Mouse (Mus musculus): ENCODE results near the gene Sh3bp2.

The Sh3bp2 gene

DNA sequence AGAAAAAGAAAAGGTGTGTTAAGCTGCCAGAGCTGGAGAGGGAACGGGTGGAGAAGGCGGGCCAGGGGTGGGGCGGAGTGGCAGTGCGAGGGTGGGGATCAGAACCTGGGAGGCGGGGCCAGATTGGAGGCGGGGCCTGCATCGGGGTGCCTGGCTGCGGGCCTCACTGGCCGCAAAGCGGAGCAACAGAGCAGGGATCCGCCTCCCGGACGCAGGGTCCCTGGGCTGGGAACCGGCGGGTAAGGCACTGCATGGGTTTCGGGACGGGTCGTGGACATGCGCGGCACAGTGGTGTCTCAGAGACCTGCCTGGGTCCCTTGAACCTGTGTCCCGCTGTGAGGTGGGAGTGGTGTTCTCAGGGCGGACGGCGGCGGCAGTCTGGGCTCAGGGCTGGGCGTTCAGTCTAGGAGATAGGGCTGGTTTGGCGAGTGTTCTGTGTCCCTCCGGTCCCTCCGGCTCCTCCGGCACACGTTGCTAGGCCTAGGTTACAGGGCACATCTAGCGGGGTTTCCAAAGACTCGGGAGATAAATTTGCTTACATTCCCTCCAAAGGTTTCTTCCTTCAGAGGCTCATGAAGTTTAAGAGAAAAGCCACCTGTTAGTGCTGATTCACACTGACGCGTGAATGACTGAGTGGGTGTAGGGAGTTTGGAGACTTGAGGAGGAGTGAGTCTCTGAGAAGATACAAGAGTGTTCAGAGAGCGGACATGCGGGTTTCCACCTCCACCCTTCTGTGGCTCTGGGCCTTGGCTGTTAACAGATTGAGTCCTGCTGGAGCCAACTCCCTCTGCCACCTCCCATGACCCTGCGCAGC is at the start of gene Sh3bp2:
Gene Sh3bp2, plus strand, starts transcription at position 176 of the 814 bp plus-strand sequence.
- DNase-seq (ENCODE audit: low read depth, low spot score): peak; percentile 59

DNA sequence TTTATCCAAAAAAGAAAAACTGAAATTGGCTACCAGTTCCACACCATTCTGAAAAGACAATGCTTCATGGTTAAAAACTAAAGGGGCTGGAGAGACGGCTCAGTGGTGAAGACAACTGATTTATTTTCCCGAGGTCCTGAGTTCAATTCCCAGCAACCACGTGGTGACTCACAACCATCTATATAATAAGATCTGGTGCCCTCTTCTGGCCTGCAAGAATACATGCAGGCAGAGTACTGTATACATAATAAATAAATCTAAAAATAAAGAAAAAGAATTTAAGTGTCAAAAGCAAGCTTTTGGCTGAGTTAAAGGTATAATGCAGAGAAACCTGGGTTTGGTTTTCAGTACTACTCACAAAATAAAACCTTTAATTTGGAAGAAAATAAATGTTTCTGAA is 44.7 kb upstream of the Sh3bp2 start:
- DNase-seq (ENCODE audit: low read depth, low spot score): no peak

DNA sequence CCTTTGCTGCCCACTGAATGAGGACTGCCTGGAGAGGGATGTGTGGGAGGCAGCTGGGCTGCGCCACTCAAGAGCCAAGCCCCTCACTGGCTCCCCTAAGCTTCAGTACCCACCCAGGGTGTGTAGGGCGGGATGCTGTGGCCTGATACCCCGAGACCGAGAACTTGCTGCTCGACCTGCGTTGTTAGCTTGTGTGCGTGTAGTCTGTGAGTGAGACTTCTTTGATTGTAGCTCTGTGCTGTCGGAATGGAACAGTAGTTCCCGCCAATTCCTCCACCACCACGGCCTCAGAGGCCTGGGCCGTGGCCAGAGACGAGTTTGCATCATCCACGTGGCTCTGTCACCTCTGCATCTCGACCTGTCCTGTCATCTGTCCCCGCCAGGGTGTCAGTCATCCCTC is 39.9 kb upstream of the Sh3bp2 start:
- DNase-seq (ENCODE audit: low read depth, low spot score): no peak

DNA sequence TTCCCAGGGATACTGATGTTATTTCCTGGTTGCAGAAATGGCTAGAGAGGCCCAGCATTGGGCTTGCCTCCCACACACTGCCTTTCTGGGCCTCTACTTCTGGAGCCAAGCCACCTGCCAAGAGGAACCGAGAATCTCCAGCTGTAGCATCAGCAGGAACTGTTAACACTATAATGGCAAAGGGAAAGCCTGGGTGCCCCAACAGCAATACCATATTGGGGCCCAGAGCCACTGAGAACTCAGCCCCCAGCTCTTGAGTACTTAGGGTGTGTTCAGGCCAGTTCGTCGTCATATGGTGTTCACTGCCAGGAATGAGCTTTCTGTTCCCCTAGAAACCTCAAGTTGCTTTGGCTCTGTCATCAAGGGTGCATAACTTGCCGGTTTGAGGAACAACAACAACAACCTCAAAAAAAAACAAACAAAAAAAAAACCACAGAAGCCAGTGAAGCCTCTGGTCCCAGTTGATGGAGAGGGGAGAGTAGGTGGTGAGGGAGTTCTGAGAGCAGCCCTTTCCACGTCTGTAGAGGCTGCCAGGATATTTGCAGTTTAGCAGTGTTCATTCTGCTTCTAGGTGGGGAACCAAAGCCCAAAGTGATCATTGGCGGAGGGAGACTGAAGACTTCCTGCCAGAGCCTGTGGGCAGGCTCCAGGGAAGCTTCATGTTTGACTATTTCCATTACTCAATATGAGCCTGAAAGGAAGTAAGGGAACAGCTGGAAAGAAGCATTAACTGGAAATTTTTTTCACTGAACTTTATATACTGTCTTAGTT is 38.1 kb upstream of the Sh3bp2 start:
- no peak for DNase-seq (ENCODE audit: low read depth, low spot score)

DNA sequence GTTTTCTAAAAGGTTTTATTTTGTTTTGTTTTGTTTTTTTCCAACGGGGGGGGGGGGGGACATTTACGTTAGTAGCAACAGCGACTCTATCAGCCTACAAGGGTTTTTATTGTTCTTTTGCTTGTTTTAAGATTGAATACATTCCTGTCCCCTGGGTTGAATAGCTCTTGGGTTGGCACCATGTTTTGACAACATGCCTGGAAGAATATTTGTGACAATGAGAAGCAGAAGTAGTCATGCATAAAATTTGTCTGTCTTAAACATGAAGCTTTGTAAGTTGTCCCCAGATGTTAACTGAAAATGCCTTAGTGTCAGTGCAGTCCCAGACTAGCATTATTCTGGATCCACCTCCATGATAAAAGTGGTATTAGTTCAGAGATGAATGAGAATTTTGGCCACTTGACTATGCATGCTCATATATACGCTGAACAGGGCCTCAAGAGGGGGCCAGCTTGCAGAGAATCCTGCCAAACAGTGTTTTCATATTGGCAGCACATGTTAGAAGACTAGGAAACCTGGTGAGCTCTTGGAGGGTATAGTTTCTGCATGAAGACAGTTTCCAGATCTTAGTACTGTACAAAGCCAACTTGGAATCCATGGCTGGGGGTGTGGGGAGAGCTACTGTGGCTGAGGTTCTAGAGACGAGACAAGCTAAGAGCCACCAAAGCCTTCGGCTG is 36.8 kb upstream of the Sh3bp2 start:
- no peak for DNase-seq (ENCODE audit: low read depth, low spot score)

DNA sequence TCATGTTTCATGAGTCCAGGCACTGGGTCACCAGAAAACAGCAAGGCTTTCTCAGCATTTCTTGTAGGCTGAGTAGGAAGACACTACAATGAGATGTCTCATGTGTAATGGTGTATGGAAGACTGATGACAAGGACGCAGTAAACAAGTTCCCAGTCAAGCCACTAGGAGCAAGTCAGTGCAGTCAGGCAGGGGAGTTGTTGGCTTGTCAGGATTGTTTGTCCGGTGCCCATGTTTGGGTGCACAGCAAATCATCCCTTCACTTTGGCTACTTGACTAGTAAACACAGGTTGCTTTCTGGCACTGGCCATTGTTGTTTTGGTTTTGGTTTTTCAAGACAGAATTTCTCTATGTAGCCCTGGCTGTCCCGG is 36.2 kb upstream of the Sh3bp2 start:
- no peak for DNase-seq (ENCODE audit: low read depth, low spot score)

DNA sequence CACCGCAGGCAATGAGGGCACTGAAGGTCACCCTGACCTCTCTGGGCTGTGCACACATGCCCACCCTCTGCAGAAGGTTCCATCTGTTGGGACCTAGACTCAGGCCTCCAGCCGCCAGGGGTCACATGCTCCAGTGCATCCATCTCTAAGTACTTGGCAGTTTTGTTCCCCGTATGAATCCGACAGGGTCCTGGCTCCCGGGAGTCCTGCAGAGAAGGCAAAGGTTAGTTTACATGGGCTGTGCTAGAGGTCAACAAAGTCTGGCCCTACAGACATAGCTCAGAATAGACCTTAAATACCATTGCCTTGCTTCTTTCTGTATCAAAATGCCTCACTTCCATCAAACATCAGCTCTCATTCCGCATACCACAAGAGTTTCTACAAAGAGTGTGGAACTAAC is 28.9 kb upstream of the Sh3bp2 start:
- no peak for DNase-seq (ENCODE audit: low read depth, low spot score)

DNA sequence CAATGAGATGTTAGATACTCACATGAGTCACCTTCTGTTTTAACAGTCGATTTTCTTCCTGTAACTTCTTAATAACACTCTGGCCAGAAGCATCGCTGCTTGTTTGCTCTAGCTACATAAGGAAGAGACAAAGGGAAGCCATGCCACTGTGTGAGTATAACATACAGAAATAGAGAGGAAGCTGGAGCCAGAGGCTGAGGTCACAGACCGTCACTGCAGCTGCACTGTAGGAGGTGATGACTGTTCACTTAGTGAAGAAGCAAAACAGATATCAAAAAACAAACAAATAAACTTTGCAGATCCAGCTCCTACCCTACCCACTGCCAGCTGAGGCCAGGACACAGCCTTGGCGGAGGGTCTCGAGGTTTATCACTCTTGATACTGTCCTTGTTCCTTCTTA is 24.8 kb upstream of the Sh3bp2 start:
- DNase-seq (ENCODE audit: low read depth, low spot score): no peak

DNA sequence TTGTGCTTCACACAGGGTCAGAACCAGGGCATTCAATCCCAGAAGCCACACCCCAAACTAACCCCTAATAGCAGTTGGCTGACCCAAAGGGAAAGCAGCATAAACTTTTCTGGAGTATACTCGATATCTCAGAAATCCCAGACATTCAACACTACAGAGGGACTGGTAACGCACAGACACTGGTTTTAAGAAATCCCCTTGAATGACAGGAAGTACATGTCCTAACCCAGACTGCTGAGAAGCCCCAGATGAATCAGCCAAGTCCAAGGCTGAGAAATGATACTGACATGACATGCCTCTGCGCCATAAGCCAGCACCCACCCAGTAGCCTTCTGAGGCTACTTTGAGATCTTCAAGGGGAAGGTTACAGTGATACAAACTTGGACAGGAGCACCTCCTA is 24.1 kb upstream of the Sh3bp2 start:
- no peak for DNase-seq (ENCODE audit: low read depth, low spot score)

DNA sequence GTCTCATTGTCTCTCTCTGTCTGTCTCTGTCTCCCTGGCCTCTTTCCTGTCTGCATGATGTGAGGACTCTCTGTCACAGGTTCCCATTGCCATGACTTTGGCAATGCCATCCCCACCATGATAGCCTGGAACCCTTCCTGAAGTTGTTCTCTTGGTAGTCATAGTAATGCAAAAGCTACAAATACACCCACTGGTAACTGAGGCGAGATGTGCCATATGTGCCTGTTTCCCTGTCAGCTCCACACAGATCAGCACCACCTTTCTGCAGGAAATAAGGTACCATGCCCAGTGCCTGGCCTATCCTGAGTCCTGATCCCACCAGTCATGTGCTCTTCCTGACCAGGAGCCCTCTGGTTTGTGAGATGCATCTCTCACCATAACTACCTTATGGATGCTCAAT is 23.2 kb upstream of the Sh3bp2 start:
- no peak for DNase-seq (ENCODE audit: low read depth, low spot score)

DNA sequence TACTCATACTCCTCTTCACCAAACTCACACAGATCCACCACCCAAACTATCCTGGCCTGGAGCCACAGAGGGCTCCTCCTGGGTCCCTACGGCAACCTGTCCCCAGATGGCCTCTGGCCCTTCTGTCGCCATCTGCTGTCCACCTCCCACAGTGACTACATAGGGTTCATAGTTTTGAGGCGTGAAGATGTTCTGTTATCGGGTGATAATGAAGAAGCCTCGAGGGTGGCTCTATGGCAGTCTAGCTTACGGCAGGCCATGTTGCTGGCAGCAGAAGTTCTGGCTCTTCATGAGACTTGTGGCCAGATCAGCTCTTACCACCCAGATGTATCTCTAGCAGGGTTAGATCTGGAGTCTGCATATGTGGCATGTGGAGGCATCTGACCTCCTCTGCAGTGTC is 22.8 kb upstream of the Sh3bp2 start:
- no peak for DNase-seq (ENCODE audit: low read depth, low spot score)

DNA sequence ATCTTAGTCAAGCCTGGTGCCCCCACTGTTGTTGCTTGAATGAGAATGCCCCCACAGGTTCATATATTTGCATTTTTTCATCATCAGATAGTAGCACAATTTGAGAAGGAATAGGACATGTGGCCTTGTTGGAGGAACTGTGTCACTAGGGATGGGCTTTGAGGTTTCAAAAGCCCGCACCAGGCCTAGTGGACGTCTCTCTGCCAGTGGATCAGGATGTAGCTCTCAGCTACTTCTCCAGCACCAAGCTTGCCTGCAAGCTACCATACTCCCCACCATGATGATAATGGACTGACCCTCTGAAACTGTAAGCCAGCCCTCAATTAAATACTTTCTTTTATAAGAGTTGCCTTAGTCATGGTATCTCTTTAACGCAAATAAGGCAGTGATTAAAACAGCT is 13.2 kb upstream of the Sh3bp2 start:
- no peak for DNase-seq (ENCODE audit: low read depth, low spot score)

DNA sequence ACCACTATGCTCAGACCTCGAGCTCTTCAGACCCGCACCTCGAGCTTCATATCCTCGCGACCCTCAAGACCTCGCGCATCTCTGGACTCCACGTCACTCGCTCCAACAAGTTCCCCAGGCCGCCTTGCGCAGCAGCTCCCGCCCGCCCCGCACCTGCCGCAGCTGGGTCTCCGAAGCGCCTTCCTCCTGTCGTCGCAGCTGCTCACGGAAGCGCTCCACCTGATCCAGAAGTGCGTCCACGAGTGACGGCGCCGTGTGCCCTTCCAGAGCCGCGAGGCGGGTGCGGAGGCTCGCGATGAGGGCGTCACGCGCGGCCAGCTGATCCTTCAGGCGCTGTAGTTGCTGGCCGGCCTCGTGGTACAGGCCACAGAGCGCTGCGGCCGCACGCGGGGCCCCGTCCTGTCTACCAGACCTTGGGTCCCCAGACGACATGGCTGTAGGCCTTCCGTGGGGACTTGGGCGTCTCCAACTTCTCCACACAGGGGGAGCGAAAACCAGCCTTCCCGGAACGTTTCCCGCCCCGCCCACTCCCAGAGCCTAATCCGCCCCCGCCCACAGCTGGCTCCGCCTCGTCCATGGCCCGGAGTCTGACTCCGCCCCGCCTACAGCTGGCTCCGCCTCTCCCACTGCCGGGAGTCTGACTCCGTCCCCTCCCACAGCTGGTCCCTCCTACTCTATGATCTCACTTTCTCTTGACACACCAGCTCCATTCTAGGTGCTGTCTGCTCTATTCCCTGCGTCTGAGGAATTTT is 12.0 kb upstream of the Sh3bp2 start, which contains the start of gene Tnip2:
Gene Tnip2, minus strand, starts transcription at position 526 of the 752 bp plus-strand sequence.
- peak; percentile 87 for DNase-seq (ENCODE audit: low read depth, low spot score)

DNA sequence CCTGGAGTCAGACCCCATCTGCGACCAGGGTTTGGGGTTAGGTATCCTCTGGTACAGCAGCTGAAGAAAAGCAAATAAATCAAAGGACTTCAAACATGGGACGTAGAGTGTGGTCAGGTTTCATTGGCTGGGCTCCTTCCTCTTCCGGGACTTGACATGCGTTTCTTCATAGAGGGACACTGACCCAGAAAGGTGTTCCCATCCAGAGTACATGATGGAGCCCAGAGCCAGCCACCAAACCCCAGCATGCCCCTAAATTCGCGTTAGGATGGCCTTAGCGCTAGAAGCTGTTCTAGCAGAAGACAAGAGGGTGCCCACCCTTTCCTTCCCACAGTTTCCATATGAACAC is 11.4 kb upstream of the Sh3bp2 start:
- DNase-seq (ENCODE audit: low read depth, low spot score): no peak

DNA sequence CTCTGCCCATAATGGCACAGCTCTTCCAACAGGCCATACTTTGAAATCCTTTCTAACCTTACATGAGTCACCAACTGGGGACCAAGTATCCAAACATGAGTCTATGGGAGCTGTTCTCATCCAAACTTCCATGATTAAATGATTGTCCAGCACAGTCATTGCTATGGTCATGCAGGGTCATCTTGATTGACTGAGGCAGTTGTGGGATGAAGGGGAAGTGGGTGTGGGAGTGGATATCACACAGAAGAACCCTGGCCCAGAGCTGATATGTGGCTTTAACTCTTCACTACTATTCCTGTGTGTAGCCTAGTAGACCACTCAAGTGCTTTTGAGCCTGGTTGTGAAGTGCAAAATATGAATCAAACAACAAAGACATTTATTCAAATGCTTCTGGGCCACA is 10.5 kb upstream of the Sh3bp2 start:
- DNase-seq (ENCODE audit: low read depth, low spot score): no peak

DNA sequence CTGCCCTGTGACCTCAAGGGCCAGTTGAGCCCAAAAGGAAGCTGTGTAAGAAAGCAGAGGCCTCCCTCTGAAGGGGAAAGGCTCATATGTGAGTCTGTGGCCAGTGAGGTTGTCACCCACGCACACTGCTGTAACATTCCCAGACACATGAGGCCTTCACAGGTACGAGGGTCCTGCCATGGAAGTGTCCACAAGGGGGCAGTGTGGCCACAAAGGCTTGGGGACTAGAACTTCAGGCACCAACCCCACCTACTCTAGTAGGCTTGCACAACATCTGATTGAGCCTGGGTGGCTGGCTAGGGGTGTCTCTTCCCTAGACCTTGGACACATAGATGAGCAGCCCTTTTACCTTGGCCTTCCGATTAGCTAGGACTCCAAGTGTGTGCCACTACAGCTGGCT is 7.7 kb upstream of the Sh3bp2 start:
- peak; percentile 54 for DNase-seq (ENCODE audit: low read depth, low spot score)

DNA sequence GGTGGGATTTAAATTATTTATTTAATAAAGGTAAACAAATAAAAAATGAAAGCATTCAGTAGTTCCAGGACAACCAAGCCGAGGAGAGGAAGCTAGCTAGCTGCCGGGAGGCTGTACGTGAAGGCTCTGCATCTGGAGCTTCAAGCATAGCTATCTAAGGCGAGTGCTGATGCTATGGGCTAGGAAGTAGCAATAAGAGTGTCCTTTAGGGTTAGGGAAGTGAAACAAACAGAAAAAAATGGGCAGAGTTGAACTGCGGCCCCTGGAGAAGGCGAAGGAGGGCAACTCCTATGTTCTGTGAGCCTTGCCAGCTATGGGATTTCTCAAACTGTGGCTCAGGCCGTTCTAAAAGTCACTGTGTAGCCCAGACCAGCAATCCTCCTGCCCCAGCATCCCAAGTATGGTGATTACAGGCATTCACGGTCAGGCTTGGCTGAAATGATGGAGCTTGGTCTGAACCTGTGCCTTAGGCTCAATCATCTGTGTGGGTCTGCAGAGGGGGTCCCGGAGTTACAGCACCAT is 6.2 kb upstream of the Sh3bp2 start:
- DNase-seq (ENCODE audit: low read depth, low spot score): no peak

DNA sequence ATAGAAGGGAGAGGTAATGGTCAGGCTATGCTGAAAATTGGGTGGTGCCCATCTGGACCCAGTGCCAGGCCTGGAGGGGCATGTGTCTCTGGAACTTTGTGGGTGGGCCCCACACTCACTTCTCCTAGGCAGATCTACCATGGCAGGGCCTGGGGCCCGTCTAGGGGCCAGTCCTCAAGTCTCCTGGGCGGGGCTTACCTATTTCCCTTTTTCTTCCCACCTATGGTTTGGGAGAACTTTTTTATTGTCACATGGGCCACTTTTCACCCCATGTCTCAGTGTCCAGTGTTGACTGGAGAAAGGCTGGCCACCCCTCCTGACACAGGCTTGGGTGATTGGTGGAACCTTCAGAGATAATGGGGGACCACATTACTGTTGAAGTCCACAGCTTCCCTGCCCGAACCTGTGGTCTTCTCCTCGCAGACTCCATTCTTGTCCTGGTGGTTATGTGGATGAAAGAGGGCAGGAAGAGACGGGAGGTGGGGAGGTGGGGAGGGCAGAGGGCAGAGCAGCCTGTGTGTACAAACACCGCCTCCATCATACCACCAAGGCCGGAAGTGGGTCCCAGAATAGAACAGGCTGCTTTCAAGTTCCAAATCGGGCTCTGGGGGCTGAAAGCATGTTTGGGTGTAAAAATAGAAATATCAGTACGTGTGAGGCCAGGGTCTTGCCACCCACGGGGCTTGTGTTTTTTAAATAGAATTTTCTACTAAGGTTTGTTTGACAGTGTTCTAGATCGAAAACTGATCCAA is 5.0 kb upstream of the Sh3bp2 start:
- DNase-seq (ENCODE audit: low read depth, low spot score): no peak

DNA sequence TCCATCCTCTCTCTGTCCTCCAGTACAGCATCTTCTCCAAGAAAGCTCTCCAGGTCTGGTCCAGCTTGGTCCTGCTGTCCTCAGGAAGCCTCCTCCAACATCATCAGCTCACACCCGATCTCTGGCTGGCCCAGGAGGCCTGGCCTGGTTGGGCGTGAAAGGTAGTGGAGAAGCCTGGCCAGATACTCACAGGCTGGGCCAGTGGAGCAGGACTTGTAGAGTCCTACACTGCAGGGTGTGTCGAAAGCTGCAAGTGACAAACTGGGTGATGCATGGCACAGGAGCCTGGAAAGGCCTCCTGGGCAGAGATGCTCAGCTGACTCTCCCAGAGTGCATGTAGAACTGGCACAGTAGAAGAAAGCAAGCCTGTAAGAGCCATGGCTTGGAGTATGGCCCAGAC is 4.3 kb upstream of the Sh3bp2 start:
- DNase-seq (ENCODE audit: low read depth, low spot score): no peak

DNA sequence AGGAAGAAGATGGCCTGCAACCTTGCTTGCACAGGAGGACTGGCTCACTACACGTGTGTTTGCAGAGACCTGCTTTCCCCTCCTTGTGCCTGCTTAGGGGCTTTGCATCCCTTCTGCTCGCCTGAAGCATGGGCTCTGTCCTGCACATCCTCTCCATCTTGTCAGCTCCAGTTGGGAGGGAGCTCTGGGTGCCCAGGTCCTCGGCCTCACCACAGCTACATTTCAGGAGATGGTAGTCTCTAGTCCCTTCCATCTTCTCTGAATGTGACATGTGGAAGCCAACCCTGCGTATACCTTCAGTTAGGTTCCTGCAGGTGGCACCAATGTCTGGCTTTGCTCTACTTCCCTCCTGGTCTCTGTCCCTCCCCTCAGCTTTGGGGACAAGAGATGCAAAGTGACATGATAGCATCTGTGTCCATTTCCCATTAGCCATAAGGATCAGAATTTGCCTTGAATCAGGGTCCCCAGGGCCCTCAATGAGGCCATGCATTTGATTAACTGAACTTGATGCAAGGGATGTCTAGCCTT is 1.6 kb upstream of the Sh3bp2 start:
- DNase-seq (ENCODE audit: low read depth, low spot score): no peak

DNA sequence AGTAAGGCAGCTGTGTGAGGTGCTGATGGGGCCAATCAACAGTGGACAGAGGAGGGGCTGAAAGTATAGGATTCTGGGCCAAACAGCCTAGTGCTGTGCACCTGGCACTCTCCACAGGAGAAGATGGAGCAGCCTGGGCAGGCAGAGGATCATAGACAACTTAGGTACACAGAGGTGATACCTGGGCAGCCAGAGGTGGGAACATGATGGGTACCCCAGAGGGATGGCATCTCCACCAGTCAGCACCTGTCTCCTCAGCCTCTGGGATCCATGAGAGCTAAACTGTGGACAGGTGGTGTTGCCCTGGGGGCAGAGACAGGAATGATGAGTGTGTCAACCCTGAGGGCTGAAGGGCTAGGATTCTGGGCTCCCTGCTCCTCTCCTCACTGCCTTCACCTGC is 1.1 kb upstream of the Sh3bp2 start:
- no peak for DNase-seq (ENCODE audit: low read depth, low spot score)

Data from retina, postnatal 7 days (tissue).